Mouse (Mus musculus) liver, adult 2 months (tissue): ENCODE results near the gene Plppr3. TPM values are rescaled to one million over a fixed set of nuclear protein-coding genes. Genes with fewer than 3 reads are reported as not detected.

Experiments
- DNase-seq: peaks from one replicate; pipeline ENCODE4 v3.0.0-alpha.2; 2011; ENCODE audit warnings: low read depth, low spot score; ENCODE audit errors: extremely low read depth
- H3K27ac ChIP-seq: fragments of 200-500 bp; replicated peaks from 2 replicates; pipeline ENCODE4 v1.5.1; 2012; ENCODE audit warnings: low read depth, mild to moderate bottlenecking, control low read depth, inconsistent platforms, low read length; ENCODE audit not compliant: insufficient read depth
- H3K27me3 ChIP-seq: fragments of 200-500 bp; 2 replicates; pipeline ENCODE4 v1.6.1; 2012; ENCODE audit warnings: mild to moderate bottlenecking, moderate library complexity, low read length, inconsistent platforms; ENCODE audit not compliant: control insufficient read depth, insufficient read depth
- H3K36me3 ChIP-seq: fragments of 200-500 bp; 2 replicates; pipeline ENCODE4 v1.6.1; 2012; ENCODE audit warnings: low read length, inconsistent platforms; ENCODE audit not compliant: control insufficient read depth, insufficient read depth
- H3K4me1 ChIP-seq: fragments of 200-500 bp; 2 replicates; pipeline ENCODE4 v1.6.1; 2011; ENCODE audit warnings: low read length; ENCODE audit not compliant: control insufficient read depth, insufficient read depth
- H3K4me3 ChIP-seq: fragments of 200-500 bp; 2 replicates; pipeline ENCODE4 v1.5.1; 2011; ENCODE audit warnings: low read depth, mild to moderate bottlenecking, control low read depth, low read length, moderate library complexity; ENCODE audit not compliant: insufficient read depth
- H3K79me2 ChIP-seq: fragments of 200-500 bp; 2 replicates; pipeline ENCODE4 v1.6.1; 2012; ENCODE audit warnings: inconsistent platforms, mild to moderate bottlenecking, low read length, moderate library complexity; ENCODE audit not compliant: control insufficient read depth, insufficient read depth
- H3K9ac ChIP-seq: fragments of 200-500 bp; 2 replicates; pipeline ENCODE4 v1.6.1; 2012; ENCODE audit warnings: low read depth, mild to moderate bottlenecking, control low read depth, inconsistent platforms, low read length
- CTCF ChIP-seq: fragments of 200-500 bp; IDR thresholded peaks from 2 replicates; pipeline ENCODE4 v1.5.1; 2011; ENCODE audit warnings: low read depth, low read length, control low read depth
- POLR2A ChIP-seq: fragments of 200-500 bp; IDR thresholded peaks from 2 replicates; pipeline ENCODE4 v1.6.1; 2011; ENCODE audit warnings: low read length, control low read depth; ENCODE audit not compliant: insufficient read depth; ENCODE audit errors: extremely low read depth
- WGBS: fragments of 180-500 bp; shearing (Covaris S2); methylation state at CpG from one replicate; pipeline ENCODE4 v1.1.7; 2018; 5-methylcytosine and 5-hydroxymethylcytosine counted together
- polyA plus RNA-seq: library from polyadenylated mRNA; depleted of rRNA; stranded (reverse); fragments of >200 nt; gene quantifications from 2 replicates; pipeline ENCODE4 v1.2.3, GENCODE M21; 2012
- total RNA-seq: library from RNA; depleted of rRNA; stranded (reverse); fragments of >200 nt; gene quantifications from 2 replicates; pipeline ENCODE4 v1.2.3, GENCODE M21; 2014

Plppr3 gene
- total and polyA plus RNA-seq, 2 experiments, result under 0.01 to 0.38 TPM

DNA sequence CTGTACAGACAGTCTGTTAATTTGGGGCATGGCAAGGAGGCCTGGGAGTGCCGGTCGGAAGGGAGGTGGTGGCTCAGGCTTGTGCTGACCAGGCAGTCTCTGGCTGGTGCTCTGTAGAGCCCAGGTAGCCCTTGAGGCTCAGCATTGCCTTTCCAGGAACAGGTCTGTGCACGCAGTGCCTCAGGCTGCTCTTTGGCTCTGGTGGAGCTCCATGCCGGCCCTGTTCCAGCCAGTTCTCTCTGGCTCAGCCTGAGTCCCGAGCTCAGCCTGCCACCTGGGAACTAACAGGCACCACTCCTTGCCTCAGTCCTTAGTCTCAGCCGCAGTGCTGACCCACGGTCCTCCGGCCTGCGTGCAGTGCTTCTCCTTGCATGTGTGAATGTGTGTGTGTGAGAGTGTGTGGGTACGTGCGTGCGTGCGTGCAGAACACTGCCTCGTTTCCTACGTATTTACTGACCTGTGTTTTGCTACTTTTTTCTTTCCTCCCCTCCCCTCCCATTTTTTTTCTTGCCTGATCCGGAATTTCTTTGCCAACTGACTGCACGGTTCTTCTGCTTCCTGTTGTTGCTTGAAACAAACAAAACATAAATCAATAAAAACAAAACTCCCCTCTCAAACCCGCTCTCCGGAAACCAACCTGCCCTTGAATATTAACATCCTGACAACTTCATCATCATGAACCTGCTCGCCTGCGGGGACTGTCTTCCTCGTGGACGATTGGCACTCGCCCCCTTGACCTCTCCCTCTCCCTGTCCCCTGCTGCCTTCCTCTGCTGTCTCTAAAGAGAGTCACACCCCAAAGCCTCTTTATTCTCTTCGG lies 13.0 kb downstream of the Plppr3 start:
- Histone ChIP-seq H3K9ac (no peak overlapping the region), H3K27ac (no peak overlapping the region), H3K4me3 (no peak overlapping the region), H3K79me2 (peaks cover 28% of the 10 kb centered on the region), H3K27me3 (no peaks in the 10 kb centered on the region), H3K4me1 (peaks cover 19% of the 10 kb centered on the region), H3K36me3 (peaks cover 25% of the 10 kb centered on the region)
- 75% methylated on average over 25 of the region's 25 CpGs for WGBS
- DNase-seq, result no peak
- TF ChIP-seq POLR2A (no peak), CTCF (no peak)

DNA sequence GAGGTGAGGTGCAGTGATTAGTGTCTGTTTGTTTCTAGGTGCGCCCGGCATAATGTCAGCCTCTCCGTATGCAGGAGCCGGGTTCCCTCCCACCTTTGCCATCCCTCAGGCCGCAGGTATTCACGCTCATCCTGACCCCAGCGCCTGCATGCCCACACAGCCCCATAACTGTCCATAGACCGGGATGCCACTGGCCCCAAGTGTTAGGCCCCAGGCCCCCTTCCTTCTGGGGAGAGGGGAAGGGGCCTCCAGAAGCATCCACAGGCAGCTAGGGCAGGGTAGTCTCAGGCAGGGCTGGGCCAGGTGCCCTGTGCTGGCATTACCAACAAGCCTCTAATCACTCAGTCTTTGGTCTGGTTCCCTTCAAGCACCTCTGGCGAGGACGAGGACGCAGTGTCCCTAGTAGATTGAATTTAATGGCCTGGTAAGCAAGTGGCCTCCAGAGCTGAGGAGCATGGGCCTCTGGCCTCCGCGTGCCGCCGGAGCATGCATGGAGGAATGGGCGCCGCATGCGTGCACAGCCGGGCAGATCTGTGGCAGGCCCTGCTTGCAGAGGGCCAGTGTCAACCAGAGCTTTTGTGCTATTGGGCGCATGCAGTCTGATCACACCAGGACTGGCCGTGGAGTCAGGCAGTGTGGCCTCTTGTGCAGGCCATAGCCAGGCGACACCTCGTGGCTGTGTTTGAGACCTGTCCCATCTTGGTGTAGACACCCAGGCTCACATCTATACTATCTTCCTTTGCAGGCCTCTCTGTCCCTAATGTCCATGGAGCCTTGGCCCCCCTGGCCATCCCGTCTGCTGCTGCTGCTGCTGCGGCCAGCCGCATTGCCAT lies 14.1 kb downstream of the Plppr3 start:
- peaks cover 25% of the 10 kb centered on the region for H3K36me3 ChIP-seq

DNA sequence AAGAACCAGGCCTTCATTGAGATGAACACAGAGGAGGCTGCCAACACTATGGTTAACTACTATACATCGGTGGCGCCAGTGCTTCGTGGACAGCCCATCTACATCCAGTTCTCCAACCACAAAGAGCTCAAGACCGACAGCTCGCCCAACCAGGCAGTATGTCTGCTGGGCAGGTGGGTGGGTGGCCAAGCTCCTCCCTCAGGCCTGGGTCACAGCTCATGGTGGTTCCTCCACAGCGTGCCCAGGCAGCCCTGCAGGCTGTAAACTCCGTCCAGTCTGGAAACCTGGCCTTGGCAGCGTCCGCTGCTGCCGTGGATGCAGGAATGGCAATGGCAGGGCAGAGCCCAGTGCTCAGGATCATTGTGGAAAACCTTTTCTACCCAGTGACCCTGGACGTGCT lies 15.3 kb downstream of the Plppr3 start:
- Histone ChIP-seq H3K79me2 (peaks cover 42% of the 10 kb centered on the region), H3K27me3 (no peaks in the 10 kb centered on the region), H3K9ac (no peak overlapping the region), H3K27ac (no peak overlapping the region), H3K36me3 (peaks cover 25% of the 10 kb centered on the region), H3K4me3 (no peak overlapping the region), H3K4me1 (peaks cover 22% of the 10 kb centered on the region)
- no peak for DNase-seq
- TF ChIP-seq CTCF (no peak), POLR2A (no peak)
- WGBS, result 80% methylated on average over 11 of the region's 11 CpGs

More for the DNA sequence above, 14.1 kb downstream of the Plppr3 start:
- TF ChIP-seq CTCF, result no peak
- no peak for TF ChIP-seq POLR2A
- no peak overlapping the region for H3K27ac ChIP-seq
- H3K4me1 ChIP-seq, result peaks cover 22% of the 10 kb centered on the region
- no peak overlapping the region for H3K4me3 ChIP-seq
- H3K9ac ChIP-seq, result no peak overlapping the region
- peaks cover 37% of the 10 kb centered on the region for H3K79me2 ChIP-seq
- no peak for DNase-seq
- WGBS, result 95% methylated on average over 26 of the region's 26 CpGs
- H3K27me3 ChIP-seq, result no peaks in the 10 kb centered on the region

DNA sequence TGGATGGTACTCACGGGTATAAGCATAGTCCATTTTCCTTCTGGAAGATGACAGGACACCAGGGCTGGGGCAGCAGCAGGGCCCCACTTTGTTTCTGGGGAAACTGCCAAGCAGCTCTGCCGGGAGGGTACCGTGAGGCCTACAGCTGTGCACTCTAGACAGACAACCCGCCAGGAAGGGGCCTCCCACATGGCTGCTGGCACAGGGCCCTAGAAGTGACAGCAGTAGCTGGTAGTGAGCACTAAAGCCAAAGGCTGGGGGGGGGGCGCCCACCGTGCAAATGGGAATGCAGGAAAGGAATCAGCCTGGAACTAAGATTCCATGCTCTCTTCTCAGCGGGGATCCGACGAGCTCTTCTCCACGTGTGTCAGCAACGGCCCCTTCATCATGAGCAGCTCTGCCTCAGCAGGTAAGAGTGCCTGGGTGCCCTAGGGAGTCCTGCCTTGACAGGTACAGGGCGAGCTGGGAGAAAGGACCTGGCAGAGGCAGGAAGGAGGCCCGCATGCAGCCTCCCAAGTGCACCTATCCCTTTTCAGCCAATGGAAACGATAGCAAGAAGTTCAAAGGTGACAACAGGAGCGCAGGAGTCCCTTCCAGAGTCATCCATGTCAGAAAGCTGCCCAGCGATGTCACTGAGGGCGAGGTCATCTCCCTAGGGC lies 15.9 kb downstream of the Plppr3 start:
- Histone ChIP-seq H3K9ac (no peak overlapping the region), H3K4me1 (peaks cover 22% of the 10 kb centered on the region), H3K79me2 (peaks cover 42% of the 10 kb centered on the region), H3K4me3 (no peak overlapping the region), H3K27me3 (no peaks in the 10 kb centered on the region), H3K27ac (no peak overlapping the region), H3K36me3 (peaks cover 25% of the 10 kb centered on the region)
- no peak for TF ChIP-seq CTCF
- no peak for TF ChIP-seq POLR2A
- 36% methylated on average over 17 of the region's 17 CpGs for WGBS
- peak; percentile 44 for DNase-seq

DNA sequence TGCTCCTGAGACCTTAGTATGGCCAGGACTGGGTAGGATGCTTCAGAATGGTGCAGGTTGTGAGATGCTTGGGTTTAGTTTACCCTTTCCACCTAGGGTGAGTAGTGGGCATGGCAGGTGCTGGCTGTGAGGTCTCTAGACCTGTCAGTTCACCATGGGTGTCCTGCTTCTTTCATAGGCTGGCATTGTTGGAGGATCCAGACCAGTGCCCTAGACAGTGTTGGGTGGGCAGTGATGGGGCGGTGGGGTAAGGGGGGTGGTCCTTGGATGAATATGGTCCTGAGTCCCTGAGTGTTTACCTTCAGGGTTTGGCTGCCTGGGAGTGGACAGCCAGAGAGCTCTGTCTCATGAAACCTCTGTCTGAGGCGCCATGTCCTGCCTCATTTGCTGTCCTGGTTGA lies 16.5 kb downstream of the Plppr3 start:
- H3K36me3 ChIP-seq, result peaks cover 25% of the 10 kb centered on the region
- H3K4me3 ChIP-seq, result no peak overlapping the region
- WGBS, result 71% methylated on average over 2 of the region's 2 CpGs
- no peak for TF ChIP-seq CTCF
- peaks cover 42% of the 10 kb centered on the region for H3K79me2 ChIP-seq
- H3K4me1 ChIP-seq, result peaks cover 25% of the 10 kb centered on the region
- H3K27ac ChIP-seq, result no peak overlapping the region
- no peak overlapping the region for H3K9ac ChIP-seq
- H3K27me3 ChIP-seq, result no peaks in the 10 kb centered on the region
- DNase-seq, result no peak
